Mouse (Mus musculus) midbrain, embryonic 11.5 days (tissue): Measurements from ENCODE around the gene 4430402I18Rik. TPM values are rescaled to one million over a fixed set of nuclear protein-coding genes. Genes with fewer than 3 reads are reported as not detected.

Experiments used
- ATAC-seq: fragments of 200-750 bp; cut with Nextera tagmentation; 2 replicates; pipeline ENCODE4 v1.8.0; 2017; ENCODE audit warnings: moderate TSS enrichment, moderate library complexity; ENCODE audit not compliant: low FRiP score
- DNase-seq: peaks from one replicate; pipeline ENCODE4 v3.0.0; 2015; ENCODE audit warnings: low spot score; ENCODE audit errors: missing footprints
- H3K27ac ChIP-seq: fragments of 300-500 bp; sonication (generic); 2 replicates; pipeline ENCODE4 v1.5.1; 2014; ENCODE audit warnings: low read depth, low read length
- H3K27me3 ChIP-seq: fragments of 300-500 bp; sonication (generic); 2 replicates; pipeline ENCODE4 v1.6.1; 2014; ENCODE audit warnings: mild to moderate bottlenecking, low read length, moderate library complexity, mixed read lengths; ENCODE audit not compliant: control insufficient read depth, insufficient read depth
- H3K36me3 ChIP-seq: fragments of 300-500 bp; sonication (generic); 2 replicates; pipeline ENCODE4 v1.6.1; 2014; ENCODE audit warnings: mild to moderate bottlenecking, low read length, moderate library complexity, mixed read lengths; ENCODE audit not compliant: control insufficient read depth, insufficient read depth
- H3K4me1 ChIP-seq: fragments of 300-500 bp; sonication (generic); 2 replicates; pipeline ENCODE4 v1.6.1; 2014; ENCODE audit warnings: low read length; ENCODE audit not compliant: control insufficient read depth, insufficient read depth
- H3K4me2 ChIP-seq: fragments of 300-500 bp; sonication (generic); 2 replicates; pipeline ENCODE4 v1.6.1; 2014; ENCODE audit warnings: mild to moderate bottlenecking, moderate library complexity
- H3K4me3 ChIP-seq: fragments of 300-500 bp; sonication (generic); 2 replicates; pipeline ENCODE4 v1.5.1; 2014; ENCODE audit warnings: low read depth, low read length
- H3K9ac ChIP-seq: fragments of 300-500 bp; sonication (generic); 2 replicates; pipeline ENCODE4 v1.6.1; 2014; ENCODE audit warnings: low read length
- H3K9me3 ChIP-seq: fragments of 300-500 bp; sonication (generic); 2 replicates; pipeline ENCODE4 v1.6.1; 2016; ENCODE audit warnings: low read length; ENCODE audit not compliant: control insufficient read depth
- WGBS: fragments of 180-500 bp; shearing (Covaris S2); extraction: QIAGEN DNeasy Blood & Tissue Kit; methylation state at CpG from one replicate; pipeline ENCODE4 v1.1.7; 2014; 5-methylcytosine and 5-hydroxymethylcytosine counted together
- polyA plus RNA-seq: library from polyadenylated mRNA; unstranded; fragments of >200 nt; fragmentation: Nextera tagmentation; extraction: Ambion mirVana; gene quantifications from 2 replicates; pipeline ENCODE4 v1.2.1, GENCODE M21; 2014

The 4430402I18Rik gene
- 0.46 and 0.63 TPM in 2 replicates for polyA plus RNA-seq

DNA sequence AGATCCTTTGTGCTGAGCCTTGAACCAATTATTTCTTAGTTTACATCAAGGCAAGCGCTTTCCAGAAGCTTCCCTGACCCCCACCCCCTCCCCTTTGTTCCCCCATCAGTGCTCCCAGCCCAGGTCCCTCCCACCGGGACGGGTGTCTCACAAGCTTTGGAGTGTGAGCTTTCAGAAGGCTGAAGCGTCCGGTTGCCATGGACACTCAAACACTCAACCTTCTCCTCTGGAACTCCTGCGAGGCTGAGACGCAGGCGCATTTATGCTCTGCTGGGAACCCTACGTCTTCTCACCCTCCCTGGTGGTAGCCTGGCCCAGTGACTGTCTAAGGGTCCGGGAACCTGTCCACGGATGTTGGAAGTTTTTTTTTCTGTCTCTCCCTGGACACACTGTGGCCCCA is at the start of gene 4430402I18Rik:
Gene 4430402I18Rik (minus strand): TSS at position 149 of the 400 bp plus-strand sequence.
- no peak within 1 kb of the TSS for H3K9ac ChIP-seq
- ATAC-seq (peak; percentile 62; the same call in 1 of the 2 replicates), DNase-seq (peak; percentile 89)
- H3K36me3 ChIP-seq, result no peaks in the 10 kb centered on the region
- H3K27me3 ChIP-seq, result peaks cover 3% of the 10 kb centered on the region; the same call in 1 of the 2 replicates
- H3K27ac ChIP-seq, result no peak within 1 kb of the TSS
- peaks cover 14% of the 10 kb centered on the region for H3K4me1 ChIP-seq
- no peak within 1 kb of the TSS for H3K4me3 ChIP-seq
- WGBS, result 3% methylated on average over 11 of the region's 11 CpGs
- no peak within 1 kb of the TSS for H3K4me2 ChIP-seq
- no peaks in the 10 kb centered on the region for H3K9me3 ChIP-seq

DNA sequence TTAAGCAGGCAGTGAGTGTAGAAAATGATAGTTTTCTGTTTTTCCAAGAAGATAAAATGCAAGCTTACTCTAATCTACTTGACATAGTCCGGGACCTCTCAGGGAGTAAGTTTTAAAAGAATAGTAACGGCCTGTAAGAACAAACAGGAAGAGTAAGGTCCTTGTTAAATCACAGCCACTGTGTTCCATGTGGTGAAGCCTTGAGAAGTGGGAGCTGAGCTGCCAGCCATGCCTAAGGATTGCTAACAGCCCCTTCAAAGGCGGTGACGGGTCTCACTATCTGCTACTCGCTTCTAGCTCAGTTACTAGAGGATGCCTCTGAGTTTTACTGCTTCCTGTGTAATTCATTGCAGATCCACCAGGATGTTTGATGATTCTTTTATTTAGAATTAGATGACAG is 49.2 kb upstream of the 4430402I18Rik start:
- H3K36me3 ChIP-seq, result peaks cover 16% of the 10 kb centered on the region; the same call in 1 of the 2 replicates
- no peak overlapping the region for H3K4me2 ChIP-seq
- H3K4me1 ChIP-seq, result no peaks in the 10 kb centered on the region
- H3K4me3 ChIP-seq, result no peak overlapping the region
- H3K9me3 ChIP-seq, result no peaks in the 10 kb centered on the region
- ATAC-seq (no peak), DNase-seq (no peak)
- H3K27ac ChIP-seq, result no peak overlapping the region
- 90% methylated on average over 5 of the region's 5 CpGs for WGBS
- H3K27me3 ChIP-seq, result no peaks in the 10 kb centered on the region
- no peak overlapping the region for H3K9ac ChIP-seq

DNA sequence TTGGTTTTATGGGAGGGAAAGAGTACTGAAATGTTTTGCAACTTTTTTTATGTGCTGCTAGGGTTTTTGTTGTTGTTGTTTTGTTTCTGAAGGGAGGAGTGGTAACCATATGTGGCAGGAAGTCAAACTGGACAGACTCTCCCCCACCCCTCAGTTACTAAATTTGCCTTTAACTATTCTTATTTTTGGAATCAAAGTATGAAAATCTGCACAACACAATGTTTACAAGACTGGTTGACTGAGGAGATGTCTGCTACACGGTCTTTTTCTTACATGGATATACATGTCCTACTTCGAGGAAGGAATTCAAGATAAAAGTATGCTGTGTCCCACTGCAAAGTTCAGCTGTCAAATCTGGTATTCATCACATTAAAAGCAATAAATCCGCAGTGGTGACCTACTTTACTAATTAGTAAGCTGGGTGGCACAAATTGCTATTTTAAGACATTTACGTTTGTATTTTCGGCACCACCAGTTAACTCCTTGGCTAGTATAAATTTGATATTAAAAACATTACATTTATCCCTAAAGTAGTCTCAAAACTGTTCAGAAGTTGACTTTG is 48.7 kb upstream of the 4430402I18Rik start:
- no peak overlapping the region for H3K4me3 ChIP-seq
- no peaks in the 10 kb centered on the region for H3K9me3 ChIP-seq
- 92% methylated on average over 5 of the region's 5 CpGs for WGBS
- H3K4me1 ChIP-seq, result no peaks in the 10 kb centered on the region
- H3K4me2 ChIP-seq, result no peak overlapping the region
- H3K9ac ChIP-seq, result no peak overlapping the region
- peaks cover 11% of the 10 kb centered on the region; the same call in 1 of the 2 replicates for H3K36me3 ChIP-seq
- no peak for DNase-seq
- no peak overlapping the region for H3K27ac ChIP-seq
- no peaks in the 10 kb centered on the region for H3K27me3 ChIP-seq
- ATAC-seq, result no peak

DNA sequence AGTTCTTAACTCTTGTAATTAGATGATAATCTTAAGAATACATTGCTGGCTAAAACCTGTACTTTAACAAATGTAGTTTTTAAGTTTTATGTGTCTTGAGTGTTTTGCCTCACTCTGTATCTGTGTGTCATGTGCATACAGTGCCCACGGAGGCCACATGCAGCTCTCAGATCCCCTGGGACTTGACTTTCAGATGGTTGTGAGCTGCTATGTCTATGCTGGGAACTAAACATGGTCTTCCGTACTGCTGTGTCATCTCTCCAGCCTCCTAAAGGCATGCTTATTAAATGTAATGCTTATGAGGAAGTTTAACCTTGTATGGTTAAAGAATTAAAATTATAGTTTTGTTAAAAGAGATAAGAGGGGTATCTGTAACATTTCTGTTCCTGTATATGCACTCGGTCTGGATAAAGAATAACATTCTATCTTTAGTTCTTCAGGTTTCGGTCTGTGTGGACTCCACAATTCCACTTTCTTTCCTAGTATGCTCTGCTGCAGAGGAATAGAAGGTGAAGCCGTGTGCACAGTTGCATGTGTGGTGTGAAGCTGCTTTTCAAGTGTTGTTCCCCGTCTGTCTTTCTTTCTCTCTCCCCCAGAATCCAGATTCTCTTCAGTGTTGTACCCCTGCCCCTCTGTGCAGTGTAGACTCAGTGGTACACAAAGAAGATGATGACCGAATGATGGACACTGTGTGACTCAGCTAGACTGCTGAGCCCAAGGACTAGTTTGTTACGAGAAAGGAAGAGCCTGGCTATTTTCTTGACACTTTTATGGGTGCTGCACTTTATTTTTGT is 48.0 kb upstream of the 4430402I18Rik start:
- no peak overlapping the region for H3K4me2 ChIP-seq
- H3K4me3 ChIP-seq, result no peak overlapping the region
- H3K27me3 ChIP-seq, result no peaks in the 10 kb centered on the region
- ATAC-seq (no peak), DNase-seq (no peak)
- no peak overlapping the region for H3K27ac ChIP-seq
- no peaks in the 10 kb centered on the region for H3K9me3 ChIP-seq
- no peak overlapping the region for H3K9ac ChIP-seq
- H3K4me1 ChIP-seq, result no peaks in the 10 kb centered on the region
- 87% methylated on average over 8 of the region's 8 CpGs for WGBS
- H3K36me3 ChIP-seq, result peaks cover 9% of the 10 kb centered on the region; the same call in 1 of the 2 replicates

DNA sequence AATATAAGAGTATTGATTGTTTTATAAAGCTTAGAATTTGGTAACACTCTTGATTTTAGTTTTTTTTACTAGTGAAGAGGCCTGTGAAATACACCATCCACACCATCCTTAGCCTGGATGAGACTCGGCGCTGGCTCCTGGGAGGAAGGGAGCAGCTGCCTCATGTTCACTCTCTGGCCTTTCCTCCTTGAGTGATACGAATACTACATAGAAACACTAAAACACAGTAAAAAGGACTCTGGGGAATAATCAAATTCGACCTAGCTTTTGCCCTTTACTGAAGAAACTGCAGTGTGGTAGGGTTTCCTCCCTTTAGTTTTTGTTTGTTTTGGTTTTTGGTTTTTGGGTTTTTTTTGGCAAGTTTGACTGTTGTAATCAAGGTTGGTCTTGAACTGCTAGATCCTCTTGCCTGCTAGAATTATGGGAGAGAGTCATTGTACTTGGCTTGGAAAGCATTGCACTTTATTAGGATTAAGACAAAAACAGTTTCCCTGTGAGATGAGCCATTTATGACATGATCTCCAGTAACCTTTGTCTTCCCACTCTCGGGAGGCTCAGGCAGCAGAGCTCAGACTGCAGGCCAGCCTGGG is 47.0 kb upstream of the 4430402I18Rik start:
- H3K4me3 ChIP-seq, result no peak overlapping the region
- no peaks in the 10 kb centered on the region for H3K4me1 ChIP-seq
- no peak for ATAC-seq
- H3K27me3 ChIP-seq, result no peaks in the 10 kb centered on the region
- no peak overlapping the region for H3K4me2 ChIP-seq
- no peak overlapping the region for H3K9ac ChIP-seq
- no peak for DNase-seq
- 86% methylated on average over 5 of the region's 5 CpGs for WGBS
- no peaks in the 10 kb centered on the region for H3K9me3 ChIP-seq
- H3K27ac ChIP-seq, result no peak overlapping the region
- H3K36me3 ChIP-seq, result peaks cover 4% of the 10 kb centered on the region; the same call in 1 of the 2 replicates

DNA sequence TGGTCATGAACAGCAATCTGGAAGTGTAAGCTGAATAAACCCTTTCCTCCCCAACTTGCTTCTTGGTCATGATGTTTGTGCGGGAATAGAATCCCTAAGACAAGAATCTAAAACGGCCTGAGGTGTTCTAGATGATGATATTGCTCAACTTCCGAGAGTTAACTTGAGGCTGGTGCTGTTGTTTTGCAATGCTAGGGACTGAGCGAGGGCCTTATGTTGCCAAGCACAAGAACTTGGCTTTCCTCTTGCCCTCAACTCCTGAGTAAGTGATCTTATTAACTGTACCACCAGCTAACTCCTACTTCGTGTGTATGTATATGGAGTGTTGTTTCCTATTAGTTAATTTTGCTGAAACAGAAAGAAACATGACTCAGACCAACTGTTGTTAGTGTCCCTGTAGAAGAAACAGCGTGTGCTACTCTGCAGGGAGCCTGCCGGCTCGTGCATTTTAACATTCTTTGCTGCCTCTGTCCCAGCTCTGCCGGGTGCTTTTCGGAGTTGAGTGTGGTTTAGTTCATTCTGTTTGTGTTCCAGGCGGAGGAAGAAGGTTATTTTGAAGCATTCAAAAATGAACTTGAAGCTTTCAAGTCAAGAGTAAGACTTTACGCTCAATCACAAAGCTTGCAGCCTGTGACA is 43.9 kb upstream of the 4430402I18Rik start:
- 88% methylated on average over 12 of the region's 12 CpGs for WGBS
- Histone ChIP-seq H3K27me3 (no peaks in the 10 kb centered on the region), H3K4me1 (no peaks in the 10 kb centered on the region), H3K27ac (no peak overlapping the region), H3K9ac (no peak overlapping the region), H3K9me3 (no peaks in the 10 kb centered on the region), H3K36me3 (peaks cover 2% of the 10 kb centered on the region; the same call in 1 of the 2 replicates), H3K4me2 (no peak overlapping the region), H3K4me3 (no peak overlapping the region)
- DNase-seq (peak; percentile 31), ATAC-seq (no peak)

DNA sequence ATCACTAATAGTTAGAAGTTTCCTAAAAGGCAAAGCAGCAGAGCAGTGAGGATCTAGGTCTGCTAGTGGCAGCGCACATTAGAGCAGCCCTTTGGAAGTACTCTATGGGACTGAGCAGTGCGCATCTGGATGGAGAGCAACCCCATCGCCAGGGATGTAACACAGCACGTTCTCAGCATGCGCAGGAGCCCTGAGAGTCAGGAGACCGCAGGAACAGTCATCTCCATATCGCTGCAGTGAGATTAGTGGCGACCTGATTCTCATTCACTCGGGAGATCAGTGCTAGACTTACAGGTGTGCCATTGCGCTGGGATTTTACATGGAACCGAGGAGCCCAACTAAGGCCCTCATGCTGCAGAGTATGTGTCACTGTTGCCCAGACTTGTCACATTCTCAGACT is 41.4 kb upstream of the 4430402I18Rik start:
- H3K9me3 ChIP-seq, result no peaks in the 10 kb centered on the region
- no peak overlapping the region for H3K27ac ChIP-seq
- H3K36me3 ChIP-seq, result peaks cover 2% of the 10 kb centered on the region; the same call in 1 of the 2 replicates
- H3K9ac ChIP-seq, result no peak overlapping the region
- H3K27me3 ChIP-seq, result no peaks in the 10 kb centered on the region
- H3K4me2 ChIP-seq, result no peak overlapping the region
- no peak overlapping the region for H3K4me3 ChIP-seq
- 94% methylated on average over 11 of the region's 11 CpGs for WGBS
- no peak for ATAC-seq
- DNase-seq, result peak; percentile 79
- no peaks in the 10 kb centered on the region for H3K4me1 ChIP-seq

DNA sequence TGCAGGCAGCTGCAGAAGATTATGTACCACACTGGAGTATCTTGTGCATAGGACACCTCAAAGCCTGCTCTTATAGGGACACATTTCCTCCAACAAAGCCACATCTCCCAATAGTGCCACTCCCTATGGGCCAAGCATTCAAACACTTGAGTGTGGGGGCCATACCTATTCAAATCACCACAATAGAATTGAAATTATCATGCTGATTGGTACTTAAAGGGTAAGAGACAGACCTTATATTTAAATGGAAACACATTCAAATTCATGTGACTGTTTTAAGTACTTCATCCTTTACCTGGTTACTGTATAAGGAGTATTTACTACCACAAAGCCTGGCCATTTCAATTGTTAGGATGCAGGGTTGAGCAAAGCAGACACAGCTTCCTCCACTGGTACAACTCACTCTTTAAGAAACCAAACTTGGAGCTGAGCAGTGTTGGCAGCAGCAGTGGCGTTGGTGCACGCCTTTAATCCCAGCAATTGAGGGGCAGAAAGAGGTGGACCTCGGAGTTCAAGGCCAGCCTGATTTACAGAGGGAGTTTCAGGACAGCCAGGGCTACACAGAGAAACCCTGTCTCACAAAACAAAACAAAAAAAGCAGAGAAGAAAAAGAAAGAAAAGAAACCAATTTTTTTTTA is 40.6 kb upstream of the 4430402I18Rik start:
- Histone ChIP-seq H3K9me3 (no peaks in the 10 kb centered on the region), H3K36me3 (peaks cover 2% of the 10 kb centered on the region; the same call in 1 of the 2 replicates), H3K4me2 (no peak overlapping the region), H3K27ac (no peak overlapping the region), H3K27me3 (no peaks in the 10 kb centered on the region), H3K4me3 (no peak overlapping the region), H3K9ac (no peak overlapping the region), H3K4me1 (no peaks in the 10 kb centered on the region)
- ATAC-seq, result no peak
- DNase-seq, result peak; percentile 71
- WGBS, result 89% methylated on average over 3 of the region's 3 CpGs
